Mouse (Mus musculus): Measurements from ENCODE around the gene Acp2. TPM values are rescaled to one million over a fixed set of nuclear protein-coding genes. Genes with fewer than 3 reads are reported as not detected.
A peak's percentile ranks its signal among the peaks of the same experiment; 100 is the strongest.
"Not testable (repeated sequence)": the region's sequence is repeated elsewhere in the genome, so short reads cannot be mapped to it uniquely, and the experiment has no call there.

Gene Acp2
- total RNA-seq, 2 experiments from 2014 or later, result 50.5 to 57.5 TPM

DNA sequence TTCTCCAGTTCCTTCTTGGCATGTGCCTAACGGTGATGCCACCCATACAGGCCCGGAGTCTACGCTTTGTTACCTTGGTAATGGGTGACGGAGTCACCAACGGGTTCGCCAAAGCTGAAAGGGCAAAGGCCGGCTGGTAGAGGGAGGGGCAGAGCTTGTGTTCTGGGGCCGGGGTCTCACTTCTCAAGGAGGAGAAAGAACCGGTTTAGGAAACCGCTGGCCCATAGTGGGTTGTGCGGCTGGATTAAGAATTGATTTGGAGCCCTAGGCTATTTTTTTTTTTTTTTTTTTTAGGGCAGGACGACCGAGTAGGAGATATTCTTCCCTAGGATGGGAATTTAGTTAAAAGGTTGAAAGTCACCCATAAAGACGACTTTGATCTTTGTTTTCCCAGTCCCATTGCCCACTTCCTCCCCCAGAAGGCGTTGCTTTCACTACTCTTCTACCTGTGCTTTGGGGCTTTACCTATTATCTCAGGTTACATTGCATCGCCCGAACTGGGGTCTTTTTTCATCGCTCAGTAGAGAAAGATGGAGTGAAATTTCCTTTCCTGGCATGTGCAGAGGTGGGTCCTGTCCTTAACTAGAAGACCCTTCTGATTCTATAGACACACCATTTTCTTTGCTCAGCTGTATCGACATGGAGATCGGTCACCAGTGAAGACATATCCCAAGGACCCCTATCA lies 429 bp downstream of the Acp2 start:
- no peak for TF ChIP-seq CTCF (conservative IDR thresholded peaks at IDR 0.05)
- Histone ChIP-seq H3K4me3 (peak overlapping the region; percentile 83), H3K27ac (peak overlapping the region; percentile 94)
- no peak for DNase-seq (ENCODE audit: low spot score in 2 of 2)

DNA sequence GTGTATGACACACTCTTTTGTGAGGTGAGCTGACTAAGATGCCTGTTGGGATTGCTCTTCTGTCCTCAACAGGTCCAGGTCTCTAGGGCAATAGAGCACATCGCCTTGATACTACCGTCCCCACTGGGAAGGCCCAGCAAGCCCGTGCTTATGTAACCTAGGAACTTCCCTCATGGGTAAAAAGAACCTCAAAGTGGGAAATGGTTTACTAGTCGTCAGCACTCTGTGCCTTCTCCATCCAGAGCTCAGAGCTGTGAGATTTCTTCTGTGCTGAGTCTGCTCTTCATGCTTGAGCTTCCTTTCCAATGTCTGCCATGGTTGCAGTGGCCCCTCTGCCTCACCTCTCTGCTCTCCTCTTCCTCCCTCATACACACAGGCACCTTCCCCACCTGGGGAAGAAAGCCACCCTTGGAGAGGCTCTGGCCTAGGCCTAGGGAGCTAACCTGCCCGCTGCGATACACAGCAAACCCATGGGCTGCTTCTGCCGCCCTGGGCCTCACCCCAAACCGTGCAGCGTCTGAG lies 3.6 kb downstream of the Acp2 start:
- no peak overlapping the region for H3K4me3 ChIP-seq
- no peak for TF ChIP-seq CTCF (conservative IDR thresholded peaks at IDR 0.05)
- DNase-seq (ENCODE audit: low spot score in 2 of 2), result no peak
- peak overlapping the region; percentile 24; the same call in 1 of the 2 replicates for H3K27ac ChIP-seq

DNA sequence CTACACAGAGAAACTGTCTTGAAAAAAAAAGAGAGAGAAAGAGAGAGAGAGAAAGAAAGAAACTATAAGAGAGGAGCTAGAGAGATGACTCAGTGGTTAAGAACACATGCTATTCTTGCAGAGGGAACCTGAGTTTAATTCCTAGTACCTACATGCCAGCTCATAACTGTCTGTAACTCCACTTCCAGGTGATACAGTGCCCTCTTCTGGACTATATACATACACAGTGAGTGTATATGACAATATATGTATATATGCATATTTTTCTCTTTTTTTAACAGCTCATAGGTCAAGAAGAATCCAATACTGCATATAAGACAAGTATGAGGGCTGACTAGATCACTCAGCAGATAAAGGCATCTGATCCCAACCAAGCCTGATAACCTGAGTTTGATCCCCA lies 10.6 kb downstream of the Acp2 start:
- no peak for DNase-seq (ENCODE audit: low spot score in 2 of 2)
- no peak overlapping the region for H3K27ac ChIP-seq

DNA sequence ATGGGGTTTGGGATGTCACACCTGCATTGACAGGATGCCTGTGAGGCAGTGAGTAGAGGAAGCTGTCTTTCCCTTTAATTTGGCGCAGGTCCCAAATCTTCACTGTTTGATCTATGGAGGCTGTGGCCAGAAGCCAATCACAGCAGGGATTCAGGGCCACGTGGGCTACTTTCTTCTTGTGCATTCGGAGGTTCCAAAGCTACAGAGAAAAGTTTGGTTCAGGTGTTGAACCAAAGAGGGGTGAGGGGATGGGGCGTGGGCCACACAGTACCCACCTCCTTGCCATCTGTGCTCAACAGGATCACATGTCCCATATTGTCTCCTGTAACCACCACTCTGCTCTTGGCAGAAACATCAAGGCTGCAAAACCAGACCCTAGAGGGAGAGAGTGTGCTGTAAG lies 14.3 kb downstream of the Acp2 start:
- no peak for TF ChIP-seq CTCF (conservative IDR thresholded peaks at IDR 0.05)
- no peak overlapping the region for H3K4me3 ChIP-seq
- DNase-seq (ENCODE audit: low spot score in 2 of 2), result no peak
- peak overlapping the region; percentile 28; the same call in 1 of the 2 replicates for H3K27ac ChIP-seq

More for the DNA sequence above, 10.6 kb downstream of the Acp2 start:
- TF ChIP-seq CTCF (conservative IDR thresholded peaks at IDR 0.05), result peak; percentile 43
- H3K4me3 ChIP-seq, result no peak overlapping the region

DNA sequence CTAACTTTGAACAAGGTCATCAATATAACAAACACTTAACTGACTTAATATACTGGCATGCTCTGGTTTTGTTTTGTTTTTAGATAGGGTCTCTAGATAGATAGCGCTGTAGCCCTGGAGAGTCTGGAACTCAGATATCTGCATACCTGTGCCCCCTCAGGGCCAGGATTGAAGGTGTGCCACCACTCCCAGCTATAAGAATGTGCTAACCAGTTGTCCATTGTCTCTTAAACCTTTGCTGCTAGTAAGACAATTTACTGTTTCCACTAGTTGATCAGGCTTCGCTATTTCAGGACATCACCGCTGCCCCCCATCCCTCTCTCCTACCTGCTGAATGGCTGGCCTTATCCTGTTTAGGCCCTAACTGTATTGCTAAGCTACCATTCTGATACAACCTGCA lies 17.8 kb downstream of the Acp2 start:
- Histone ChIP-seq H3K4me3 (no peak overlapping the region), H3K27ac (no peak overlapping the region)
- no peak for DNase-seq (ENCODE audit: low spot score in 2 of 2)
- TF ChIP-seq CTCF (conservative IDR thresholded peaks at IDR 0.05), result no peak

DNA sequence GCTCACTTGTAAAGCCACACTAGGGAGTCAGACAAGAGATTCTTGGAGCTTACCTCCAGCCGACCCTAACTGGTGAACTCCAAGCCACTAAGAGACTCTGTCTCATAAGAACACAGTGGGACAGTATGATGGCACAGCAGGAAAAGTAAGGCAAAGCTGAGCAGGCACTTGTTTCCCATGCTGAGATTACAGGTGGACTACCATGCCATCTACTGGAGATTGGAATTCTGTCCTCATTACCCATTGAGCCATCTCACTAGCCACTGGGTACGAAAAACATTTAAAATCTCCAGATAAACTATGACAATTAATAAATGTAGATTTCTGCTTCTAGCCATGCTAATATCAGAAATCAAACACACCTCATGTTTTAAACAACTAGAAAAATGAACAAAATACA lies 20.9 kb downstream of the Acp2 start:
- peak; percentile 71 for TF ChIP-seq CTCF (conservative IDR thresholded peaks at IDR 0.05)
- no peak overlapping the region for H3K27ac ChIP-seq
- no peak for DNase-seq (ENCODE audit: low spot score in 2 of 2)
- H3K4me3 ChIP-seq, result no peak overlapping the region

DNA sequence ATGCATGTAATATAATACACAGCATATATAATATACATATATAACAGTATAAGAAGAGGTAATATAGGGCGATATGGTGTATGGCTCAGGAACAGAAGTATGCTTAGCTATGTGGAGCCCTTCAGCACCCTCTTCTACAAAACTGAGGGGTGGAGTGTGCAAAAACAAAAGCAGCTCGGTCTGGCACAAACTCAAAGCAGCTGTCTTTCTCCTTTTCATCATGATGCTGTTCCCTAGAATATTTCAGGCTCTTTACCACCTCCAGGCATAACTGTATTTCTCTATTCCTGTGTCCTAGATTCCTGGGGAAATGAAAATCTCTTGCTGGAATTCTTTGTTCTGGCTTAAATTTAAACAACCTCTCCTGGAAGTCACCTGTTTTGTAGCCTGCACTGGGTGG lies 27.1 kb downstream of the Acp2 start:
- Histone ChIP-seq H3K27ac (no peak overlapping the region), H3K4me3 (no peak overlapping the region)
- no peak for DNase-seq (ENCODE audit: low spot score in 2 of 2)
- no peak for TF ChIP-seq CTCF (conservative IDR thresholded peaks at IDR 0.05)

DNA sequence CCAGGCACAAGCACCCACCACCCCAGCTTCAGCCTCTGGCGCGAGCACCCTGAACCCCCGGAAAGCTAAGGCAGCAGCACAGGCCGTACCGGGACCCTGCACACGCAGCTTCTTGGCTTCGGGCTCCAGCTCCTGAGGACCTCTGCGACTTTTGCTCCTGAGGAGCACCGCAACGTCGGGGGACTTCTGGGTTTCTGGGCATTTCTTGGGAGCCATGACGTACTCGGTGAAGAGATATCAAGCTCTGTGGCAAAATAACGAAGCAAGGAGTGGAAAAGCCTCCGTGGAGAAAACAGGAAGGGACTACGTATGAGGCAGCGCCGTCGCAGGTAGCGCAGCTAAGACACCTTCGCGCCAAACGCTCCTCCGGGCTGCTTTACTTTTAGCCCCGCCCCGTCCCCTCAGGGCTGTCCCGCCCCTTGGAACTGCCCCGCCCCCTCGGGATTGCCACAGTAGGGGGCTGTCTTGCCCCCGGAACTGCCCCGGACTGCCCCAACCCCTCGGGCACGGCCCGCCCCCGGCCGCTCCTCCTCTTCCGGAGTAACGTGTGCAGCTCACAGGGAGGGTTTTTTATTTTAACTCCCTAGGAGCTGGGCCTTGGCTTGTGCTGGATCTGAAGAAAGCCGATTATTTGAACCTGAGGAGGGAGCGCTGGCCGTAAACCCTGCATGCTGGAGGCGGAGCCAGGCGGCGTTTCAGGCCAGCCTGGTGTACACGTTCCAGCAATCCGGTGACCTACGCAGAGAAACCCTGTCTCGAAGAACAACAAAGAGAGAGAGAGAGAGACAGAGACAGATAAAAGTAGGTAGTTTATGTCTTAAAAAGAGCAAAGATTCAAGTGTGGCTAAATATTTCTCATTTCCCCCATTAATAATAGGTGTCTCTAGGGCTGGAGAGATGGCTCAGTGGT lies 34.2 kb downstream of the Acp2 start, which contains the start of gene Ddb2:
Ddb2 (minus strand) TSS at position 382 of the 910 bp plus-strand sequence.
- Histone ChIP-seq H3K27ac (peak within 1 kb of the TSS; percentile 87), H3K4me3 (peak within 1 kb of the TSS; percentile 89)
- peak; percentile 91 for DNase-seq (ENCODE audit: low spot score in 2 of 2)
- TF ChIP-seq CTCF (conservative IDR thresholded peaks at IDR 0.05), result no peak

DNA sequence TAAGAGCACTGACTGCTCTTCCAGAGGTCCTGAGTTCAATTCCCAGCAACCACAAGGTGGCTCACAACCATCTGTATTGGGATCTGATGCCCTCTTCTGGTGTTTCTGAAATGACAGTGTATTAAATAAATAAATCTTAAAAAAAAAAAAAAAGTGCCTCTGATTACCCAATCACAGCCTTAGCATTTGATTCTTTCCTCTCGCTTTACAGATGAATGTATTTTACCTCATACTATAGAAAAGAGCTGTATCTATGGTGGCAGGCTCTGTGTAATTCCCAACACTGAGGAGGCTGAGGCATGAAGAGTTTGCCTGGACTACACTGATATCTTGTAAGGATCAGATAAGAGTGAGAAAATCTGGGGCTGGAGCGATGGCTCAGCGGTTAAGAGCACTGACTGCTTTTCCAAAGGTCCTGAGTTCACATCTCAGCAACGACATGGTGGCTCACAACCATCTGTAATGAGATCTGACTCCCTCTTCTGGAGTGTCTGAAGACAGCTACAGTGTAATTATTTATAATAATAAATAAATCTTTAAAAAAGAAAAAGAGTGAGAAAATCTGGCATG lies 34.9 kb downstream of the Acp2 start:
- DNase-seq (ENCODE audit: low spot score in 2 of 2), result not testable (repeated sequence)
- H3K27ac ChIP-seq, result peak overlapping the region; percentile 87
- TF ChIP-seq CTCF (conservative IDR thresholded peaks at IDR 0.05), result peak; percentile 73
- peak overlapping the region; percentile 89 for H3K4me3 ChIP-seq

DNA sequence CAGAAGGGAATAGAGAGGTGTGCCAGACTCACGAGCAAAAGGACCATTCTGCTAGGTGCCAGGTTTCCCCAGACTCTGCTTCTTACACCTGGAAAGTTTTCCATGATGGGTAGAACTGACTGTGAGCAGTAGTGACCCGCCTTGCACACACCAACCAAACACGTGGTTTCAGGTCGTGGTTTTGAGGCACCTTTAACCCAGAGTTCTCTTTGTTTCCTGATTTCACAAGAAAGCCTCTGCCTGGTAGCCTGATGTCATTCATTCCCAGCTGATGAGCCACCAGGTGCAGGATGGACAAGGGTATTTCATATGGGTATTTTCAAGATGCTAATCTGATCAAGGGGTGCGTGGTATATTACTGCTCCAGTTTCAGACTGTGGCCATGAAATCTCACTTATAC lies 39.9 kb downstream of the Acp2 start:
- Histone ChIP-seq H3K4me3 (no peak overlapping the region), H3K27ac (no peak overlapping the region)
- no peak for TF ChIP-seq CTCF (conservative IDR thresholded peaks at IDR 0.05)
- DNase-seq (ENCODE audit: low spot score in 2 of 2), result no peak

DNA sequence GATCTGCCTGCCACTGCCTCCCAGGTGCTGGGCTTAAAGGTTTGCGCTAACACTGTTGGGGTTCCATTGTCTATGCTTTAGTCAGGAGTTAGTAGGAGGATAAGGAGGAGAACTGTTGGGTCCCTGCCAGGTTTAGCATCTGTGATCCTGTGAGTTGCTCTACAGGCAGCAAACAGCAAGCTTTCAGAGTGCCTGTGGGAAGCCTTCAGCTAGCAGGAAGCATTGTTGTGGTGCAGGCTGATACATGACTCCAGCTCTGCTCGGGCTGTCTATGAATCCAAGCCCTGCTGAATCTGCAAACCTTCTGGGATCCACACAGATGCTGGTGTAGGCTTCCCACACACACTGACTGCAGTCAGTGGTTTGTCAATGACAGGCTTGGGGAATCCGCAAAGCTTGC lies 40.7 kb downstream of the Acp2 start:
- TF ChIP-seq CTCF (conservative IDR thresholded peaks at IDR 0.05), result no peak
- peak; percentile 75 to 89 for DNase-seq (ENCODE audit: low spot score in 2 of 2)
- no peak overlapping the region for H3K4me3 ChIP-seq
- peak overlapping the region; percentile 46; the same call in 1 of the 2 replicates for H3K27ac ChIP-seq

DNA sequence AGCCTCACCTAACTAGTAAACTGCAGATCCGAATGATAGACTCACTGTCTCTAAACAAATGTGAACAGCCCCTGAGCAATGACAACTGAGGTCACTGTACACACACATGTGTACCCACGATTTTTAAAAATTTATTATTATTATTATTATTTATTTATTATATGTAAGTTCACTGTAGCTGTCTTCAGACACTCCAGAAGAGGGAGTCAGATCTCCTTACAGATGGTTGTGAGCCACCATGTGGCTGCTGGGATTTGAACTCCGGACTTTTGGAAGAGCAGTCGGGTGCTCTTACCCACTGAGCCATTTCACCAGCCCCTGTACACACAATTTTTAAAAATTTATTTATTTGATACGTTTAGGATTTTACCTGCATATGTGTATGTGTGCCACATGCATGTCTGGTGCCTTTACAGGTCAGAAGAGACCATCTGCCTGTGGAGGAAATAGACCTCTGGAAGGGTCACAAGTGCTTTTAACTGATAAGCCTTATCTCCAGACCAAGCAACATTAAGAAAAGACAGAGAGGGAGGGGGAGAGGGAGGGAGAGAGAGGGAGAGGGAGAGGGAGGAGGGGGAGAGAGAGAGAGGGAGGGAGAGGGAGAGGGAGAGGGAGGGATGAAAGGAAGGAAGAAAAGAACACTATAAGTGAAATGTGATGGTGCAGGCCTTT lies 42.0 kb downstream of the Acp2 start:
- TF ChIP-seq CTCF (conservative IDR thresholded peaks at IDR 0.05), result no peak
- Histone ChIP-seq H3K4me3 (no peak overlapping the region), H3K27ac (peak overlapping the region; percentile 11; the same call in 1 of the 2 replicates)
- no peak for DNase-seq (ENCODE audit: low spot score in 2 of 2)

All from layer of hippocampus, adult 2 months (tissue).